Mouse (Mus musculus) myocyte (in vitro differentiated cells): ENCODE data around the gene Ddx6.

ENCODE experiments used
- CEBPB ChIP-seq: IDR thresholded peaks from 2 replicates; pipeline ENCODE4 v1.6.1; 2011; ENCODE audit warnings: mild to moderate bottlenecking, moderate library complexity; ENCODE audit not compliant: poor library complexity, insufficient read depth, severe bottlenecking
- MAX ChIP-seq: IDR thresholded peaks from one replicate; pipeline ENCODE4 v1.6.1; 2011; ENCODE audit warnings: low read depth, mild to moderate bottlenecking, control low read depth
- MYOG ChIP-seq, 3 experiments: IDR thresholded peaks; one replicate each; pipeline ENCODE4 v1.6.1; 2011; ENCODE audit warnings: control low read depth in 2 of 3, low read depth in 2 of 3, mild to moderate bottlenecking in 2 of 3; ENCODE audit not compliant: insufficient read length in 2 of 3, control insufficient read depth in 1 of 3, insufficient read depth in 1 of 3
- POLR2A ChIP-seq: IDR thresholded peaks from one replicate; pipeline ENCODE4 v1.6.1; 2011; ENCODE audit warnings: low read depth, mild to moderate bottlenecking, control low read depth, moderate library complexity; ENCODE audit not compliant: insufficient read length
- POLR2AphosphoS2 ChIP-seq: IDR thresholded peaks from one replicate; pipeline ENCODE4 v1.6.1; 2011; ENCODE audit warnings: low read depth, control low read depth; ENCODE audit not compliant: insufficient read length
- TCF12 ChIP-seq: IDR thresholded peaks from one replicate; pipeline ENCODE4 v1.6.1; 2011; ENCODE audit warnings: mild to moderate bottlenecking, control low read depth; ENCODE audit not compliant: poor library complexity, insufficient read depth, severe bottlenecking
- TCF3 ChIP-seq: IDR thresholded peaks from one replicate; pipeline ENCODE4 v1.6.1; 2011; ENCODE audit warnings: low read depth, control low read depth; ENCODE audit not compliant: insufficient read length
- USF1 ChIP-seq: IDR thresholded peaks from one replicate; pipeline ENCODE4 v1.6.1; 2011; ENCODE audit warnings: low read depth, mild to moderate bottlenecking, control low read depth, moderate library complexity

DNA sequence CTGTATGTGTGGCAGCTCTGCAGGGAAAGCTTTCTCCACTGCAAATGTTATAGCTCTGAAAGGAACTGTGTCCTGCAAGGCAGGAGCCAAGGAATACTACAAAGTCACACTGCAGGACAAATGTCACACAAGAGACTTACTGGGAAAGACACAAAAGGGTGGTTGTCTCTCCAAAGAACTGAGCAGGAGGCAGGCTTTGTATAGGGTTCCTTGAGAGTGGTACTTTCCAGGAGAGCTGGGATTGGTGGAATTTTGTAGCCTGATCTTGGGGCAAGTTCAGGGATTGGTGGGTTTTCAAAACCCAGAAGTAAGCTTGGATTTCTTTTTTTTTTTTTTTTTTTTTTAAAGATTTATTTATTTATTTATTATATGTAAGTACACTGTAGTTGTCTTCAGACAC, 15.6 kb upstream of the Ddx6 start:
- TF ChIP-seq MAX (no peak), TCF12 (no peak), POLR2A (no peak), TCF3 (no peak), CEBPB (no peak), USF1 (no peak), POLR2AphosphoS2 (no peak), MYOG (IDR thresholded peaks at IDR 0.05; ENCODE audit: control insufficient read depth in 1 of 3, insufficient read depth in 1 of 3, insufficient read length in 2 of 3, low read depth in 2 of 3) (no peak)
